Mouse (Mus musculus) olfactory bulb, adult 2 months (tissue): ENCODE measurements around the gene Mapt.
"Not testable (repeated sequence)": the region's sequence is repeated elsewhere in the genome, so short reads cannot be mapped to it uniquely, and the experiment has no call there.

ENCODE experiments used
- CTCF ChIP-seq: fragments of 200-500 bp; IDR thresholded peaks from 2 replicates; pipeline ENCODE4 v1.5.1; 2012; ENCODE audit warnings: low read depth, mild to moderate bottlenecking, low read length, moderate library complexity; ENCODE audit not compliant: insufficient read depth
- POLR2A ChIP-seq: fragments of 200-500 bp; IDR thresholded peaks from 2 replicates; pipeline ENCODE4 v1.6.1; 2012; ENCODE audit warnings: mild to moderate bottlenecking, low read depth, low read length, moderate library complexity; ENCODE audit not compliant: insufficient read depth

DNA sequence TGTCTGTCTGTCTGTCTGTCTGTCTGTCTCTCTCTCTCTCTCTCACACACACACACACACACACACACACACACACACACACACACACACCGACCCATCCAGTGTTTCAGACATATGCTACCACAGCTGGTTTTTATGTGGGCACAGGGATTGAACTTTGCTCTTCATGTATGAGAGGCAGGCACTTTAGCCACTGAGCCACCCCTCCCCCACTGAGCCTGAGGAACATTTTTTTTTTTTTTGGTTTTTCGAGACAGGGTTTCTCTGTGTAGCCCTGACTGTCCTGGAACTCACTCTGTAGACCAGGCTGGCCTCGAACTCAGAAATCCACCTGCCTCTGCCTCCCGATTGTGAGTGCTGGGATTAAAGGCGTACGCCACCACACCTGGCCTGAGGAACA lies 14.3 kb downstream of the Mapt start:
- TF ChIP-seq CTCF, POLR2A: not testable (repeated sequence)
